Mouse (Mus musculus) C2C12 (cell line): ENCODE results near the gene D930020B18Rik. TPM values are rescaled to one million over a fixed set of nuclear protein-coding genes. Genes with fewer than 3 reads are reported as not detected.

Experiments
- H3K27me3 ChIP-seq: one replicate; pipeline ENCODE4 v1.6.1; 2011; ENCODE audit not compliant: control insufficient read depth, insufficient read depth, insufficient read length
- H3K36me3 ChIP-seq: one replicate; pipeline ENCODE4 v1.6.1; 2011; ENCODE audit not compliant: control insufficient read depth, insufficient read depth
- H3K4me3 ChIP-seq: one replicate; pipeline ENCODE4 v1.5.1; 2011; ENCODE audit warnings: mild to moderate bottlenecking, control low read depth; ENCODE audit not compliant: poor library complexity, insufficient read depth, severe bottlenecking
- H3K79me2 ChIP-seq: one replicate; pipeline ENCODE4 v1.6.1; 2011; ENCODE audit not compliant: control insufficient read depth, insufficient read depth
- H3K79me3 ChIP-seq: one replicate; pipeline ENCODE4 v1.6.1; 2011; ENCODE audit warnings: low read depth, control low read depth
- H3ac ChIP-seq: one replicate; pipeline ENCODE3; 2011; ENCODE audit warnings: low read depth; ENCODE audit not compliant: control insufficient read depth, insufficient read length
- CEBPB ChIP-seq: IDR thresholded peaks from one replicate; pipeline ENCODE4 v1.6.1; 2011; ENCODE audit warnings: low read depth, mild to moderate bottlenecking, control low read depth, moderate library complexity
- CTCF ChIP-seq: IDR thresholded peaks from one replicate; pipeline ENCODE4 v1.5.1; 2011; ENCODE audit not compliant: control insufficient read depth, insufficient read depth, insufficient read length
- FOSL1 ChIP-seq: IDR thresholded peaks from one replicate; pipeline ENCODE4 v1.8.0; 2011; ENCODE audit warnings: mild to moderate bottlenecking, low read length; ENCODE audit not compliant: poor library complexity, insufficient read depth, severe bottlenecking
- MAX ChIP-seq: IDR thresholded peaks from one replicate; pipeline ENCODE4 v1.6.1; 2011; ENCODE audit warnings: mild to moderate bottlenecking, control low read depth
- MYOD1 ChIP-seq: IDR thresholded peaks from one replicate; pipeline ENCODE4 v1.6.1; 2011; ENCODE audit warnings: low read depth; ENCODE audit not compliant: control insufficient read depth, insufficient read length
- MYOG ChIP-seq: IDR thresholded peaks from one replicate; pipeline ENCODE4 v1.6.1; 2011; ENCODE audit not compliant: control insufficient read depth, insufficient read length; ENCODE audit errors: extremely low read depth
- USF1 ChIP-seq: IDR thresholded peaks from one replicate; pipeline ENCODE4 v1.6.1; 2011; ENCODE audit warnings: low read depth, mild to moderate bottlenecking, control low read depth, moderate library complexity
- polyA plus RNA-seq: library from polyadenylated mRNA; unstranded; fragments of >200 nt; fragmentation: generic; extraction: Trizol; gene quantifications from one replicate; pipeline ENCODE4 v1.2.1, GENCODE M21; 2012; ENCODE audit warnings: missing spikeins

The D930020B18Rik gene
- polyA plus RNA-seq, 1 experiment = not detected

DNA sequence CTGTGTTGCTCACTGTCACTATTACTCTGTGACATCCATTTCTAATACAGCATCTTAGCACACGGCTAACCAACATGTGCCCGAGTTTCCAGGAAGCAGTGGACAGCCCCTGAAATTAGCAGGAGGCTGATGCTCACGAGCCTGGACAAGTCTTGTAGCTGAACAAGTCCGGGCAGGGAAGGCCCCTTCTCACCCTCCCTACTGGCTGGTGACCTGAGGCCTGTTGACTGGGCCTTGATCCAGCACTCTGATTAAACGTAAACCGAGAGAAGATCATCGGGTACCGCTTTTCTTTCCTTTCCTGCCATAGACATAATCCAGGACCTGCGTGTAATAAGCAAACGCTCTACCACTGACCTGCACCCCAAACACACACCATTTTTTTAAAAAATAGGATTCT lies 33.2 kb upstream of the D930020B18Rik start:
- Histone ChIP-seq H3K4me3 (no peak overlapping the region), H3K79me3 (peaks cover 1% of the 10 kb centered on the region)
- no peak for TF ChIP-seq USF1
- TF ChIP-seq CEBPB = no peak
- TF ChIP-seq CTCF = no peak
- no peak for TF ChIP-seq MYOG
- TF ChIP-seq FOSL1 = no peak
- TF ChIP-seq MYOD1 = no peak
- TF ChIP-seq MAX = no peak

GRCm38 (mm10) chr10:121611587-121611986 lies 29.8 kb upstream of the D930020B18Rik start:
- TF ChIP-seq CEBPB = no peak
- TF ChIP-seq CTCF = no peak
- TF ChIP-seq USF1 = no peak
- H3K27me3 ChIP-seq = no peaks in the 10 kb centered on the region
- no peaks in the 10 kb centered on the region for H3K79me2 ChIP-seq
- no peaks in the 10 kb centered on the region for H3K79me3 ChIP-seq
- H3K36me3 ChIP-seq = peaks cover 98% of the 10 kb centered on the region
- H3ac ChIP-seq = no peak overlapping the region
- H3K4me3 ChIP-seq = no peak overlapping the region

More for the DNA sequence above, 33.2 kb upstream of the D930020B18Rik start:
- Histone ChIP-seq H3K36me3 (peaks cover 98% of the 10 kb centered on the region), H3ac (no peak overlapping the region), H3K27me3 (no peaks in the 10 kb centered on the region), H3K79me2 (no peaks in the 10 kb centered on the region)

DNA sequence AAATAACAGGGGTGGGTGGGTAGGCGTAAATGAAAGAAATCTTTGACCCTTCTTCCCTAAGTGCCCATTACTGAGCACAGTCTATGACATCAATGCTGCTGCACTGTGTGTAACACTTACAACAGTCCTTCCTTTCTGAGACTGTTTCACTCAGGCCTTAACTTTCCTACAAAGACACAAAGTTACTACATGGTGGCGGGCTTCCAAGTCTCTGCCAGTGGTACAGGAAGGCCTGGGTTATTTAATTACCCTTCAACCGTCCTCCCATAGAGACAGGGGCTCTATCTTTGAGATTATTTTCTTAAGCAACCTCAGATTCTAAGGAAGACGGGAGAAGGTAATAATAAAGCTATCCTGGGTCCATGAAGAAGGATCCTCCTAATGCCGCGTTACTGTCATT lies 28.9 kb upstream of the D930020B18Rik start:
- no peaks in the 10 kb centered on the region for H3K27me3 ChIP-seq
- H3K79me3 ChIP-seq = no peaks in the 10 kb centered on the region
- no peaks in the 10 kb centered on the region for H3K79me2 ChIP-seq
- H3ac ChIP-seq = no peak overlapping the region
- TF ChIP-seq FOSL1 (no peak), MYOD1 (no peak), MYOG (no peak), CEBPB (no peak), CTCF (no peak), USF1 (no peak), MAX (no peak)
- H3K36me3 ChIP-seq = peaks cover 99% of the 10 kb centered on the region
- no peak overlapping the region for H3K4me3 ChIP-seq

DNA sequence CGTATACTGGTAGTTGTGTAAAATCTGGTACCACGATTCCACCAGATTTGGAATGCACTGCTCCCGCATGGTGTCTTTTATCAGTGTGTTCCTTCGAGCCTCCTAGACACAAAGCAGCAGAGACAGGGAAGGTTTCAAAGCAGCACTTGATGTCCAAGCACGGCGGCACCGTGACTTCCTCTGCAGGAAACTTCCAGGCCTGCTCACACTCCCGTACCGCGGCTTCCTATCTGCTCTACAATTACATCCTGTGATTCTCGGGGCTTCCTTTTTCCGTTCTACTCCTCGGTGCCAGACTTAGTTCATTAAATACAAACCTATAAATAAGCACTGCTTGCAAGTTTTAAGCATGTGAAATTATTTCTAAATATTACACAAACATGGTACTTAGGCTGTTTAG lies 27.8 kb upstream of the D930020B18Rik start:
- TF ChIP-seq CTCF (no peak), CEBPB (no peak), FOSL1 (no peak), MYOG (no peak), MYOD1 (no peak), USF1 (no peak), MAX (no peak)
- H3K79me2 ChIP-seq = no peaks in the 10 kb centered on the region
- H3K27me3 ChIP-seq = no peaks in the 10 kb centered on the region
- peaks cover 99% of the 10 kb centered on the region for H3K36me3 ChIP-seq
- no peak overlapping the region for H3K4me3 ChIP-seq
- no peak overlapping the region for H3ac ChIP-seq
- no peaks in the 10 kb centered on the region for H3K79me3 ChIP-seq

GRCm38 (mm10) chr10:121615146-121615870 lies 26.1 kb upstream of the D930020B18Rik start:
- no peak overlapping the region for H3ac ChIP-seq
- H3K79me2 ChIP-seq = peaks cover 12% of the 10 kb centered on the region
- H3K27me3 ChIP-seq = no peaks in the 10 kb centered on the region
- H3K36me3 ChIP-seq = peaks cover 99% of the 10 kb centered on the region
- no peak overlapping the region for H3K4me3 ChIP-seq
- H3K79me3 ChIP-seq = peaks cover 3% of the 10 kb centered on the region
- TF ChIP-seq FOSL1 = no peak
- no peak for TF ChIP-seq MYOD1
- TF ChIP-seq USF1 = no peak
- TF ChIP-seq CTCF = no peak
- no peak for TF ChIP-seq CEBPB
- TF ChIP-seq MAX = no peak
- TF ChIP-seq MYOG = no peak
